Mouse (Mus musculus): Measurements from ENCODE around the gene Ugt2b35. TPM values are rescaled to one million over a fixed set of nuclear protein-coding genes. Genes with fewer than 3 reads are reported as not detected.
"Not testable (repeated sequence)": the region's sequence is repeated elsewhere in the genome, so short reads cannot be mapped to it uniquely, and the experiment has no call there.

The Ugt2b35 gene
- not detected in 2 replicates for polyA plus RNA-seq (2015; fragmentation: Nextera tagmentation; extraction: Ambion mirVana)

DNA sequence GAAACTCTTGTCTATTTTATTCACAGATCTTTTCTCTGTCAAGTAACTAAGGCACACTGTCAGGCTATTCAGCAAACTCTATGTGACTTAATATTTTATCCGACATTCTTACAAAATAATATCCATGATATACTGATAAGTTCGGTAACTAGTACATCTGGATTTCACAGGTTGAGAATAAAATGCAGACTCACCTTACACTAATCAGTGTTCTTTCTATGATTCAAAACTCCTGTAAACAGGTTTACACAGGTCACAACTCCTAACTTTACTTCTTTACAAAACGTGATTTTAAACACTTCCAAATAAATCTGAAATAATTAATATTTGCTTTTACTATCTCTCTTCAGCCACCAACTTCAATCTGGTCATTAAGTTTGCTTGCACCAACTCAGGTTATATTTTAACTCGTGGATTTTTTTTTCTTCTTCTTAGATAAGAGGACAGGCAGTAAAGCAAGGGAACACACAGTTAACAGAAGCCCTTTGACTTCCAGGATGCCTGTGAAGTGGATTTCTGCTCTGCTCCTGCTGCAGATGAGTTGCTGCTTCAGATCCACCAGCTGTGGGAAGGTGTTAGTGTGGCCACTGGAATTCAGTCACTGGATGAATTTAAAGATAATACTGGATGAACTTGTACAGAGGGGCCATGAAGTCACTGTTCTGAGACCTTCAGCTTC is at the start of gene Ugt2b35:
TSS of gene Ugt2b35 (plus strand) at position 466 of the 679 bp plus-strand sequence.
- WGBS: 78% methylated on average over 4 of the region's 4 CpGs
- no peaks in the 10 kb centered on the region for H3K27me3 ChIP-seq (replicated peaks)
- H3K9ac ChIP-seq: no peak within 1 kb of the TSS
- no peak within 1 kb of the TSS for H3K4me2 ChIP-seq
- no peak within 1 kb of the TSS for H3K27ac ChIP-seq
- H3K36me3 ChIP-seq (replicated peaks): no peaks in the 10 kb centered on the region
- no peaks in the 10 kb centered on the region for H3K9me3 ChIP-seq
- no peak within 1 kb of the TSS for H3K4me3 ChIP-seq
- H3K4me1 ChIP-seq: no peaks in the 10 kb centered on the region
- ATAC-seq (replicated peaks): no peak

GRCm38 (mm10) chr5:86960504-86960903 is 40.2 kb upstream of the Ugt2b35 start:
- no peaks in the 10 kb centered on the region for H3K4me1 ChIP-seq
- H3K27me3 ChIP-seq (replicated peaks): no peaks in the 10 kb centered on the region
- no peaks in the 10 kb centered on the region for H3K9me3 ChIP-seq
- 92% methylated on average over 3 of the region's 3 CpGs for WGBS
- no peak for ATAC-seq (replicated peaks)
- H3K4me2 ChIP-seq: no peak overlapping the region
- H3K27ac ChIP-seq: no peak overlapping the region
- no peak overlapping the region for H3K9ac ChIP-seq
- no peaks in the 10 kb centered on the region for H3K36me3 ChIP-seq (replicated peaks)
- H3K4me3 ChIP-seq: no peak overlapping the region

DNA sequence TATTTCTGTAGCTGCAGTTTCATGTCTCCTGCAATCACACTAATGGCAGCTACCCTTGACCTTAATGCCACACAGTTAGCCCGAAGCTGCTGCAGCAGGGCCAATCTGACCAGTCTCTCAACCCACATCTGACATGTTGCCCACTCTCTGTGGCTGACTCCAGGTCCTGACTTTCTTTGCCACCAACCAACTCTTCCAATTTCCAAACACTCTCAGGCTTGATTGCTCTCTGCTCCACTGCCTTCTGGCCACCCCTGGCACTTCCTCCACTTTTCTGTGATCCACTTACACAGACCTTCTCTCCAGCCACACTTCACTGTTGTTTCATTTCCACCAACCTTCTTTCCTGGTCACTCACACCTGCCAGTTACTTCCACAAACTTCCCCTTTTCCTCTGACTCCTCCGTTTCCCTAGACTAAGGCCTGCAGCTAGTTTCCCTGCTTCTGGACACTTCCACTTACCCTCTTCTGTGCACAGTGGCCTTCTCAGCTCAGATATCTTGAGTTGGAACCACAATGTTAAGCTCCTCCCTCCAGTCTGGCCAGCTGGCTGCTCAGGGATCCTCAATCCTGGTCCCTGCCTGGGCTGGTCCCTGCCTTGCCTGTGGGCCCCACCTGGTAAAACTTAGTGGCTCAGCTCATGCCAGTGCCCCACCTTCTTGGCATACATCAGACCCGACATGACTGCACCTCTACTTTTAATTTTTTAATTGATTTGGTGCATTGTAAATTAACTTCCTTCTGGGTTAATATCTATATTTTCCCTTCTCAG is 38.9 kb upstream of the Ugt2b35 start:
- H3K4me3 ChIP-seq: no peak overlapping the region
- no peak overlapping the region for H3K4me2 ChIP-seq
- no peaks in the 10 kb centered on the region for H3K4me1 ChIP-seq
- no peaks in the 10 kb centered on the region for H3K9me3 ChIP-seq
- H3K36me3 ChIP-seq (replicated peaks): no peaks in the 10 kb centered on the region
- no peaks in the 10 kb centered on the region for H3K27me3 ChIP-seq (replicated peaks)
- no peak for ATAC-seq (replicated peaks)
- no peak overlapping the region for H3K9ac ChIP-seq
- H3K27ac ChIP-seq: no peak overlapping the region
- WGBS: 84% methylated on average over 3 of the region's 3 CpGs

GRCm38 (mm10) chr5:86962849-86963248 is 37.8 kb upstream of the Ugt2b35 start:
- not testable (repeated sequence) for H3K4me1 ChIP-seq
- 95% methylated on average over 1 of the region's 1 CpGs for WGBS

GRCm38 (mm10) chr5:86967271-86967670 is 33.4 kb upstream of the Ugt2b35 start:
- WGBS: 91% methylated on average over 5 of the region's 5 CpGs
- H3K9ac ChIP-seq; H3K4me2 ChIP-seq; H3K27me3 ChIP-seq (replicated peaks); H3K4me3 ChIP-seq; ATAC-seq (replicated peaks); H3K4me1 ChIP-seq; H3K9me3 ChIP-seq; H3K36me3 ChIP-seq (replicated peaks); H3K27ac ChIP-seq: not testable (repeated sequence)

More at GRCm38 (mm10) chr5:86962849-86963248, 37.8 kb upstream of the Ugt2b35 start:
- not testable (repeated sequence) for ATAC-seq (replicated peaks); H3K27ac ChIP-seq; H3K4me3 ChIP-seq; H3K36me3 ChIP-seq (replicated peaks); H3K4me2 ChIP-seq; H3K27me3 ChIP-seq (replicated peaks); H3K9ac ChIP-seq; H3K9me3 ChIP-seq

- no peaks in the 10 kb centered on the region for H3K9me3 ChIP-seq
- no peak overlapping the region for H3K4me2 ChIP-seq
- no peaks in the 10 kb centered on the region for H3K4me1 ChIP-seq
- no peaks in the 10 kb centered on the region for H3K36me3 ChIP-seq (replicated peaks)
- ATAC-seq (replicated peaks): no peak
- H3K27ac ChIP-seq: no peak overlapping the region
- H3K27me3 ChIP-seq (replicated peaks): no peaks in the 10 kb centered on the region
- 86% methylated on average over 6 of the region's 6 CpGs for WGBS
- H3K9ac ChIP-seq: no peak overlapping the region
- no peak overlapping the region for H3K4me3 ChIP-seq
Observed at GRCm38 (mm10) chr5:87004735-87005134, 4.1 kb downstream of the Ugt2b35 start.

- no peak for ATAC-seq (replicated peaks)
- Histone ChIP-seq H3K4me1 (no peaks in the 10 kb centered on the region), H3K4me3 (no peak overlapping the region), H3K27ac (no peak overlapping the region), H3K4me2 (no peak overlapping the region), H3K9me3 (no peaks in the 10 kb centered on the region), H3K9ac (no peak overlapping the region), H3K36me3 (replicated peaks) (no peaks in the 10 kb centered on the region), H3K27me3 (replicated peaks) (no peaks in the 10 kb centered on the region)
- 88% methylated on average over 3 of the region's 3 CpGs for WGBS
Observed at GRCm38 (mm10) chr5:87015477-87015876, 14.8 kb downstream of the Ugt2b35 start.

- Histone ChIP-seq H3K4me1 (no peaks in the 10 kb centered on the region), H3K27ac (no peak overlapping the region), H3K9me3 (no peaks in the 10 kb centered on the region), H3K9ac (no peak overlapping the region), H3K4me2 (no peak overlapping the region), H3K27me3 (replicated peaks) (no peaks in the 10 kb centered on the region), H3K4me3 (no peak overlapping the region), H3K36me3 (replicated peaks) (no peaks in the 10 kb centered on the region)
- 85% methylated on average over 3 of the region's 3 CpGs for WGBS
- no peak for ATAC-seq (replicated peaks)
Observed at GRCm38 (mm10) chr5:87027359-87027758, 26.7 kb downstream of the Ugt2b35 start.

DNA sequence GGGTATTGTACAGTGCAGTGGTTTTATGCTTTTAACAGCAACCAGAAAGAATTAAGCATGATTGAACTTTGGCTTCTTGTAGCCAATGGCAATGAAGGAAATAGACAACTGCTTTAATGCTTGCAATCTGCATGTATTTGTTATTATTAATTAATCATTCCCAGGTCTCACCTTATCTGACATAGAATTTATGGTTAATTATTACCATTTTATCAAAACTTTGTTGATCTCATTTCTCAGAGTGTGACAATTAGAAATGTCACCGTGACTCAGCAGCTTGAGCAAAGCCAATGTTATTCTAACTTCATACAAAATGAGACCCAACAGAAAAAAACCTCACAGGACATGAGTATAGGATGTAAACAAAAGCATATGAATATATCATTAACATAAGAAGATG is 30.0 kb downstream of the Ugt2b35 start:
- Histone ChIP-seq H3K4me2 (no peak overlapping the region), H3K27ac (no peak overlapping the region), H3K9me3 (no peaks in the 10 kb centered on the region), H3K27me3 (replicated peaks) (no peaks in the 10 kb centered on the region), H3K9ac (no peak overlapping the region), H3K4me1 (no peaks in the 10 kb centered on the region), H3K4me3 (no peak overlapping the region), H3K36me3 (replicated peaks) (no peaks in the 10 kb centered on the region)
- ATAC-seq (replicated peaks): no peak
- 100% methylated on average over 1 of the region's 1 CpGs for WGBS

Other genes with a start within 250 kb of the Ugt2b35 start
- gene Ythdc1, start 196.6 kb upstream of the Ugt2b35 start, polyA plus RNA-seq (2015; fragmentation: Nextera tagmentation; extraction: Ambion mirVana): 36.6 and 37.9 TPM in 2 replicates
- gene Ugt2b34, start 93.9 kb upstream of the Ugt2b35 start, polyA plus RNA-seq (2015; fragmentation: Nextera tagmentation; extraction: Ambion mirVana): not detected in 2 replicates
- not detected in 2 replicates for gene Ugt2b1, start 74.3 kb upstream of the Ugt2b35 start, polyA plus RNA-seq (2015; fragmentation: Nextera tagmentation; extraction: Ambion mirVana)
- not detected in 2 replicates for gene Ugt2b36, start 91.7 kb downstream of the Ugt2b35 start, polyA plus RNA-seq (2015; fragmentation: Nextera tagmentation; extraction: Ambion mirVana)
- gene Ugt2b5, start 139.5 kb downstream of the Ugt2b35 start, polyA plus RNA-seq (2015; fragmentation: Nextera tagmentation; extraction: Ambion mirVana): 0.09 TPM in 1 of 2 replicates, not detected in the other